Mouse (Mus musculus) G1E (cell line): ENCODE data around the gene Vipr1. TPM values are rescaled to one million over a fixed set of nuclear protein-coding genes. Genes with fewer than 3 reads are reported as not detected.

Experiments used
- ATAC-seq: 2 replicates; pipeline ENCODE4 v1.8.0; 2016; ENCODE audit warnings: mild to moderate bottlenecking; ENCODE audit not compliant: insufficient number of reproducible peaks, poor library complexity, low FRiP score, severe bottlenecking; ENCODE audit errors: extremely low read depth
- DNase-seq: peaks from one replicate; pipeline ENCODE4 v3.0.0; 2012; ENCODE audit warnings: low spot score
- H3K27me3 ChIP-seq: 2 replicates; pipeline ENCODE4 v1.6.1; 2012; ENCODE audit warnings: mild to moderate bottlenecking, low read length, inconsistent platforms; ENCODE audit not compliant: insufficient read depth
- H3K36me3 ChIP-seq: replicated peaks from 2 replicates; pipeline ENCODE3; 2012; ENCODE audit warnings: mild to moderate bottlenecking, inconsistent platforms
- H3K4me1 ChIP-seq: 2 replicates; pipeline ENCODE4 v1.6.1; 2012; ENCODE audit warnings: low read depth, low read length, inconsistent platforms, mixed read lengths; ENCODE audit not compliant: insufficient read depth
- H3K4me3 ChIP-seq: 2 replicates; pipeline ENCODE4 v1.5.1; 2012; ENCODE audit warnings: low read depth, mild to moderate bottlenecking, inconsistent platforms, low read length, moderate library complexity, mixed read lengths
- H3K9me3 ChIP-seq: replicated peaks from 2 replicates; pipeline ENCODE4 v1.6.1; 2012; ENCODE audit warnings: inconsistent platforms
- CTCF ChIP-seq: IDR thresholded peaks from 2 replicates; pipeline ENCODE4 v1.5.1; 2012; ENCODE audit warnings: low read depth, low read length, inconsistent platforms, mixed read lengths
- GATA1 ChIP-seq: IDR thresholded peaks from 2 replicates; pipeline ENCODE4 v1.6.1; 2012; ENCODE audit warnings: borderline replicate concordance, low read length, inconsistent platforms, mixed read lengths
- GATA2 ChIP-seq: IDR thresholded peaks from 2 replicates; pipeline ENCODE4 v1.6.1; 2012; ENCODE audit warnings: low read depth, low read length, inconsistent platforms, borderline replicate concordance
- POLR2AphosphoS5 ChIP-seq: IDR thresholded peaks from 2 replicates; pipeline ENCODE4 v1.6.1; 2012; ENCODE audit warnings: low read depth, low read length, inconsistent platforms; ENCODE audit not compliant: insufficient replicate concordance
- TAL1 ChIP-seq: conservative IDR thresholded peaks from 2 replicates; pipeline ENCODE4 v1.6.1; 2012; ENCODE audit warnings: low read depth, low read length, inconsistent platforms, mixed read lengths
- polyA plus RNA-seq: library from polyadenylated mRNA; stranded (reverse); fragments of >175 nt; gene quantifications from 2 replicates; pipeline ENCODE4 v1.2.3, GENCODE M21; 2012
- total RNA-seq, 2 experiments: library from RNA; stranded (forward) in 1 of 2; stranded (reverse) in 1 of 2; fragments of 200-1000 nt in 1 of 2; fragments of >200 nt in 1 of 2; fragmentation: Nextera tagmentation in 1 of 2; gene quantifications; 2 replicates each; pipeline ENCODE4 v1.2.3; 2014 to 2017

Vipr1 gene
- total and polyA plus RNA-seq, 3 experiments: under 0.01 TPM; not detected in 2

- H3K4me1 ChIP-seq: peaks cover 69% of the 10 kb centered on the region
- no peaks in the 10 kb centered on the region for H3K9me3 ChIP-seq
- ATAC-seq (no peak), DNase-seq (no peak)
- no peak overlapping the region for H3K4me3 ChIP-seq
- H3K27me3 ChIP-seq: no peaks in the 10 kb centered on the region
- H3K36me3 ChIP-seq: peaks cover 25% of the 10 kb centered on the region
- TF ChIP-seq GATA1: no peak
- no peak for TF ChIP-seq POLR2AphosphoS5
- no peak for TF ChIP-seq CTCF
- no peak for TF ChIP-seq TAL1
- TF ChIP-seq GATA2: no peak
Observed at GRCm38 (mm10) chr9:121708506-121709486, 66.3 kb downstream of the Vipr1 start.

- Histone ChIP-seq H3K27me3 (no peaks in the 10 kb centered on the region), H3K36me3 (peaks cover 27% of the 10 kb centered on the region), H3K4me3 (peak within 1 kb of the TSS; percentile 92), H3K9me3 (no peaks in the 10 kb centered on the region), H3K4me1 (peaks cover 61% of the 10 kb centered on the region)
- no peak for TF ChIP-seq GATA1
- TF ChIP-seq CTCF: no peak
- no peak for TF ChIP-seq POLR2AphosphoS5
- TF ChIP-seq GATA2: no peak
- DNase-seq (peak; percentile 94), ATAC-seq (peak; percentile 98)
Observed at GRCm38 (mm10) chr9:121709898-121710583, 67.5 kb downstream of the Vipr1 start, which contains the start of gene Ss18l2. Ss18l2 (plus strand) TSS chr9:121710329.

GRCm38 (mm10) chr9:121710584-121710975 lies 68.1 kb downstream of the Vipr1 start:
- TF ChIP-seq TAL1 (no peak), GATA2 (no peak), CTCF (no peak), GATA1 (no peak), POLR2AphosphoS5 (no peak)
- no peaks in the 10 kb centered on the region for H3K9me3 ChIP-seq
- H3K36me3 ChIP-seq: peaks cover 27% of the 10 kb centered on the region
- ATAC-seq (no peak), DNase-seq (peak; percentile 33)
- H3K27me3 ChIP-seq: no peaks in the 10 kb centered on the region
- H3K4me3 ChIP-seq: peak overlapping the region; percentile 92
- peaks cover 55% of the 10 kb centered on the region for H3K4me1 ChIP-seq

- Histone ChIP-seq H3K9me3 (peaks cover 3% of the 10 kb centered on the region; the same call in 1 of the 2 replicates), H3K27me3 (no peaks in the 10 kb centered on the region), H3K36me3 (peaks cover 24% of the 10 kb centered on the region), H3K4me3 (no peak overlapping the region), H3K4me1 (peaks cover 21% of the 10 kb centered on the region)
- ATAC-seq: no peak
- TF ChIP-seq POLR2AphosphoS5 (no peak), GATA2 (no peak), TAL1 (no peak), CTCF (no peak), GATA1 (no peak)
- DNase-seq: no peak
Observed at GRCm38 (mm10) chr9:121717048-121717447, 74.5 kb downstream of the Vipr1 start.

GRCm38 (mm10) chr9:121718070-121718705 lies 75.7 kb downstream of the Vipr1 start:
- Histone ChIP-seq H3K4me1 (peaks cover 19% of the 10 kb centered on the region), H3K36me3 (peaks cover 13% of the 10 kb centered on the region), H3K9me3 (peaks cover 3% of the 10 kb centered on the region; the same call in 1 of the 2 replicates), H3K4me3 (peak overlapping the region; percentile 79), H3K27me3 (no peaks in the 10 kb centered on the region)
- no peak for ATAC-seq
- no peak for DNase-seq
- TF ChIP-seq TAL1 (no peak), GATA2 (no peak), CTCF (no peak), GATA1 (no peak)

- H3K27me3 ChIP-seq: no peaks in the 10 kb centered on the region
- peak; percentile 94 for ATAC-seq
- peak; percentile 92 for DNase-seq
- peaks cover 19% of the 10 kb centered on the region for H3K4me1 ChIP-seq
- H3K4me3 ChIP-seq: peak within 1 kb of the TSS; percentile 79
- TF ChIP-seq POLR2AphosphoS5 (no peak), CTCF (no peak), GATA2 (no peak), TAL1 (no peak), GATA1 (no peak)
- H3K36me3 ChIP-seq: peaks cover 10% of the 10 kb centered on the region
- peaks cover 3% of the 10 kb centered on the region; the same call in 1 of the 2 replicates for H3K9me3 ChIP-seq
Observed at GRCm38 (mm10) chr9:121718792-121719318, 76.3 kb downstream of the Vipr1 start, which contains the start of gene Nktr. Nktr (plus strand) TSS chr9:121719169.
